Mouse (Mus musculus) bone marrow, adult 2 months (tissue): ENCODE measurements around the gene Ppy.

Experiments
- CTCF ChIP-seq: fragments of 200-500 bp; IDR thresholded peaks from 2 replicates; pipeline ENCODE4 v1.5.1; 2011; ENCODE audit warnings: low read length, control low read depth; ENCODE audit not compliant: control insufficient read depth, insufficient read depth
- POLR2A ChIP-seq: fragments of 200-500 bp; IDR thresholded peaks from 2 replicates; pipeline ENCODE4 v1.6.1; 2011; ENCODE audit warnings: low read depth, mild to moderate bottlenecking, control low read depth, low read length, borderline replicate concordance; ENCODE audit not compliant: control insufficient read depth

DNA sequence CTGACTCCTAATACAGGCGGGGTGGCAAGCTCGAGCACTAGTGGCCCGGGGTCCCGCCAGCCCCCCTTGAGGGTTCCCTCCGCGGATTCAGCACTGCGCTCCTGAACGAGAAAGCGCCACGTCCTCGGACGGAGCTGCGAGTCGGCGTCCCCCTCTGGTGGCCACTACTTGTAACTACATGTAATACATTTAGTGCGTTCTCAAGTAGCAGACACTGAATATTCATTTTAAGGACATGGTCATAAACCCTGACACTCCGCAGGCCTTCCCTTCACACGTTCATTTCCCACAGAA is 37.3 kb upstream of the Ppy start:
- TF ChIP-seq POLR2A (no peak), CTCF (peak; percentile 92)
